Mouse (Mus musculus): Measurements from ENCODE around the gene Tmem39a.

- TF ChIP-seq CTCF (IDR thresholded peaks at IDR 0.05; ENCODE audit: low read depth, low read length): no peak
- TF ChIP-seq POLR2AphosphoS5 (IDR thresholded peaks at IDR 0.05; ENCODE audit: insufficient replicate concordance, low read depth, low read length): no peak
- TF ChIP-seq GATA2 (IDR thresholded peaks at IDR 0.05; ENCODE audit: borderline replicate concordance, low read depth, low read length): no peak
- TF ChIP-seq GATA1 (IDR thresholded peaks at IDR 0.05; ENCODE audit: borderline replicate concordance, low read length): no peak
- no peak for TF ChIP-seq TAL1 (conservative IDR thresholded peaks at IDR 0.05; ENCODE audit: low read depth, low read length)
Measured at GRCm38 (mm10) chr16:38562131-38562967, 3.9 kb downstream of the Tmem39a start.
